Mouse (Mus musculus) monocyte, adult 5-6 weeks (primary cell): ENCODE data around the gene Ppp5c. TPM values are rescaled to one million over a fixed set of nuclear protein-coding genes. Genes with fewer than 3 reads are reported as not detected.
A peak's percentile ranks its signal among the peaks of the same experiment; 100 is the strongest.

Experiments
- ATAC-seq: fragments of 153-309, 156-312 bp; replicated peaks from 2 replicates; pipeline ENCODE4 v1.8.0; 2017; ENCODE audit warnings: mild to moderate bottlenecking; ENCODE audit not compliant: low TSS enrichment, insufficient number of reproducible peaks, severe bottlenecking, poor library complexity, low FRiP score
- total RNA-seq: library from RNA; stranded (forward); fragments of 200-1000, 200-491, 200-594 nt; gene quantifications from 3 replicates; pipeline ENCODE4 v1.2.3, GENCODE M21; 2017

Gene Ppp5c
- total RNA-seq, 1 experiment from 2014 or later, result 25.8 TPM

DNA sequence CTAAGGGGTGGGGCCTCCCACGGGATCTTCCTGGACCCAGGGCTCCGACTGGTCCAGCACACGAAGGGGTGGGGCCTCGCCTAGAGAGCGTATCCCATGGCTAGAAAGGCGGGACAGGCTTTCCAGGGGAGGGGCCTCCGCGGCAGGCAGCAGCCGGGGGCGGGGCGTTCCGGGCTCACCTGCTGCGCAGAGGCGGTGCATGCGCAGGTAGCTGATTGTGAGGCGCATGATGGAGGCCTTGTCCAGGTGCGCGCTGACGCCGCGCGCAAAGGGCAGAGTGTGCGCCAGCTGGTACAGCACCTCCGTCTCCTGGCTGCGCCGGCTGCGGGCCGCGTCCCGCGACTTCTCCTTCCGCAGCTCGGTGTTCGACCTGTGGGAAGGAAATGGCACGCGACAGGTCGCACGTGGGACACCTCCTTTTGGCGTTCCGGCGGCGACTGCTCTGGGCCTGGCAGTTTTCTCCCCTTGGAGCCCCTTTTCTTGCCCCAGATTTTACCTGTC, 28.4 kb upstream of the Ppp5c start:
- no peak for ATAC-seq

DNA sequence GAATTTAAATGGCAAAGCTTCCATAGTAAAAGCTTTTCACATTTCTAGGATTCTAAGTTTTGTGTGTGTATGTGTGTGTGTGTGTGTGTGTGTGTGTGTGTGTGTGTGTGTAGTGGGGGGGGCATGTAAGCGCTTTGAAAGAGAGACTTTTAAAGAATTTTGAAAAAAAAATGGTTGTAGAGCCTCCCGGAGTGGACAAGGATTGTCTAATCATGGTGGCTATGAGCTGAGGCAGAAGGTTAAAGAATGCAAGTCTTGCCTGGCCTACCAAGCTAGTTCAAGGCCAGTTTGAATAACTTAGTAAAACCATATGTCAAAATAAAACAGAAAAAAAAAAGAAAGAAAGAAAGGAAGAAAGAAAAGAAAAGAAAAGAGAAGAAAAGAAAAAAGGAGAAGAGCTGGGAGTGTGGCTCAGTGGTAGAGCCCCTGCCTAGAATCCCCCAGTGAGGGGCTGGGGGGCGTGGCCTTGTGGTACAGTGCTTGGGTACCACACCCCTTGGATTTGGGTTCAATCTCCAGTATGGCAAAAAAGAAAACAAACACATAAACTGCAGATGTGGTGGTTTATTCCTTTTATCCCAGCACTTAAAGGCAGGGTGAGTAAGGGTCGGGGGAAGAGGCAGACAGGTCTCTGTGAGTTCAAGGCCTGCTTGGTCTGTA, 27.7 kb upstream of the Ppp5c start:
- no peak for ATAC-seq

DNA sequence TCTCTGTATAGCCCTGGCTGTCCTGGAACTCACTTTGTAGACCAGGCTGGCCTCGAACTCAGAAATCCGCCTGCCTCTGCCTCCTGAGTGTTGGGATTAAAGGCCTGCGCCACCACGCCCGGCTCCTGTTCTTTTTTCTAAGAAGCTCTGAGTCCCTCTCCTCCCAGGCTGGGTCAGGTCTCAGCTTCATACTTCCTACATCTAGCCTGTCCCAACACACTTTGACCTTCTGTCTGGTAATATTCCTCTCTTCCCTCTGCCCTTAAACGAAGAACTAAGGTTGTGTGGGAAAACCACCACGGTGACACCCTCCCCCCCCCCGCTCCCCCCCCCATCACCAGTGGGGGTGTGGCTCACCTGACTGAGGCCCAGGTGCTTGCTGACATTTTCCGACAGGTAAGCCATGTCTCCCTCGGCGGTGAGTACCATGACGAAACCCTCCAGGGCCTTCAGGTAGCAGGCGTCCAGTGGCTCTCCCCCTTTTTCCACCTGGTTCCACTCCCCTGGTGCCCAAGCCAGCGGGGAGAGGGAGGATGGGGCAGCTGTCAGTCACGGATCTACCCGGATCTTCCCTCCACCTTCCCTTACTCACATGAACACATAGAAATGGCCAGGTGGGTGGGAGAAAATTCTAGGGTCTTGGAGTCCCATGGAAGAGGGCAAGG, 26.7 kb upstream of the Ppp5c start:
- ATAC-seq, result no peak

DNA sequence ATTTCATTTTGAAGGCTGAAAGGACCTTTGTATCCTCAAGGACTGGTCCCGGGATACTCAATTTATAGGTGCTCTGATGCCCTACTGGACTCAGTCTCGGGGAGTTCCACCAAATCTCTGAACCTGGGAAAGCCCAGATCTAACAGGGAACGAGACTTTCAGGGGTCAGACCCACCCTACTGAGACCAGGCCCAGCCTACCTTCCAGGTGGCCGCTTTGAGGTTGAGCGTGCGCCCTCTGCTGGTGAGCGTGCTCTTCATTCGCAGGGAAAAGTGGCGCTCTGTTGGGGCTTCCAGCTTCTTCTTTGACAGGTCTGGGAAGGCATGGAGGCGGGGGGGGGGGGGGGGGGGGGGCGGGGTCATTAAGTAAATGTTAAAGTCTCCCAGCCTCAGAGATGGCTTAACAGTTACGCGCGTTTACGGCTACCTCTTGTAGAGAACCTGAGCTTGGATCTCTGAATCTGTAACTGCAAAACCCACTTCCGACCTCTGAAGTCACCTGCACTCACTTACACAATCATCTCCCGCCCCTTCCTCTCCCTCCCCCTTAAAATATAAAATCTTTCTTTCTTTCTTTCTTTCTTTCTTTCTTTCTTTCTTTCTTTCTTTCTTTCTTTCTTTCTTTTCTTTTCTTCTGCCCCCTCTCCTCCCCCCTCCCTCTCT, 23.3 kb upstream of the Ppp5c start:
- ATAC-seq, result no peak

- no peak for ATAC-seq
Observed at GRCm38 (mm10) chr7:17050491-17050890, 22.8 kb upstream of the Ppp5c start.

GRCm38 (mm10) chr7:17048431-17049190, 20.9 kb upstream of the Ppp5c start:
- no peak for ATAC-seq

- no peak for ATAC-seq
Observed at GRCm38 (mm10) chr7:17047041-17047682, 19.4 kb upstream of the Ppp5c start.

GRCm38 (mm10) chr7:17045743-17046142, 18.0 kb upstream of the Ppp5c start:
- no peak for ATAC-seq

DNA sequence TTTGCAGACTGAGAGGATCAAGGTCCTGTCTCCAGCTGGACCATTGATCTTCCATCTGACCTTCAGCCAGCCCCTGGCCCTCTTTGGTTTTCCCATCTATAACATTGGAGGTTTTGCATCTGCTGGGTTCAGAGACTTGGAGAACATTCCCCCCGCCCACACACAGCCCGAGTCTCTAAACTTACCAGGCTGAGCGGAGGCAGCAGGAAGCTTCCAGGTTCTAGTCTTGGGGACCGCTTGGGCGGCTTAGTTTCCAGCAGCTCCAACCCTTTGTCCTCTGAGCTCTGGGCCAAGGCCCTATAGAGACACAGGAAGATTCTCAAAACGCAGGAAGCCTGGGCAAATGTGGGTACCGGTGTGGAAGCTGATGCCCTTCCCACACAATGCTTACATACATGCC, 11.6 kb upstream of the Ppp5c start:
- ATAC-seq, result no peak

DNA sequence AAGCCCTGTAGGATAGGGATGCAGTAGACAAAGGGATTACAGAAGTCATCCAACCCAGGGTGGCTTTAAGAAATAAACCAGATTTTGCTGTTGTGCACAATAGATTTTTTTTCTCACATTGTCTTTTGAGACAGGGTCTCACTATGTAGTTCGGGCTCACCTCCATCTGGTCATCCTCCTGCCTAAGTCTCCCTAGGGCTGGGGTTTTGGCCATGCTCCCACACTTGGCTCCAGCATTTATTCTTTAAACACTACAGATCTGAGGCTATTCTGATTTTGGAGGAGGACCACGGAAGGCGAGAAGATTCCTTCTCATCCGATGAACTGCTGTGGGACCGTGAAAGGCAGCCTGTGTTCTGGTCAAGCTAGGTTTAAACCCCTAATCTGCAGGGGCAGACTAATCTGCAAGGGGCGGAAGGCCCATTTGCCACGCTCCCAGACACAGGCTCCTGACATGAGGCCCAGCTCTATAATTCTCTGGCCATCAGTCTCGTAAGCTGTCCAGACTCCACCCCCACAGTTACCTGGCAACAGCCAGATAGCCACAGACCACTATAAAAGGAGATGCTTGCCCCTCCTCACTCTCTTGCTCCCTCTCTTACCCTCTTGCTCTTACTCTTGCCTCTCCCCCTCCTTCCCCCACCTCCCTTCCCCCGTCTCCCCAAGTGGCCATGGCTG, 10.4 kb upstream of the Ppp5c start:
- ATAC-seq, result no peak

GRCm38 (mm10) chr7:17030239-17030638, 2.5 kb upstream of the Ppp5c start:
- ATAC-seq, result no peak

DNA sequence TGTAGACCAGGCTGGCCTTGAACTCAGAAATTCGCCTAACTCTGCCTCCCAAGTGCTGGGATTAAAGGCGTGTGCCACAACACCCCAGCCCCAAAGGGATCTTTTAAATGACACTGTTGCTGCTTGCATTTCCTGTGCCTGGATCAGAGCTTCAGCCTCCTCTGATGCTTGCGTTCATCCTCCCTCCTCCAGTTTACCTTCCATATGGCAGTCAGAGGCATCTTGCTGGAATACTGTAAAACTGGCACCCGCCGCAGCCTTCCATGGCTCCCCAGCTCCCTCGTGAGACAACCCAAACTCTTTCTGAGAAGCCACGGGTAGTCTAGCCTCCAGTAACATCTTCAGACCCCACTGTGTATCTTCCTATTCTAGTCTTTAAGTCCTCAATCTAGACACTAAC, 1.2 kb upstream of the Ppp5c start:
- no peak for ATAC-seq

GRCm38 (mm10) chr7:17026710-17027587, 775 bp downstream of the Ppp5c start:
- peak; percentile 23; the same call in 1 of the 2 replicates for ATAC-seq

- no peak for ATAC-seq
Observed at GRCm38 (mm10) chr7:17025896-17026622, 1.7 kb downstream of the Ppp5c start.

- no peak for ATAC-seq
Observed at GRCm38 (mm10) chr7:17025505-17025894, 2.2 kb downstream of the Ppp5c start.

- ATAC-seq, result no peak
Observed at GRCm38 (mm10) chr7:17024814-17025504, 2.8 kb downstream of the Ppp5c start.
